In the genomic region with DNA sequence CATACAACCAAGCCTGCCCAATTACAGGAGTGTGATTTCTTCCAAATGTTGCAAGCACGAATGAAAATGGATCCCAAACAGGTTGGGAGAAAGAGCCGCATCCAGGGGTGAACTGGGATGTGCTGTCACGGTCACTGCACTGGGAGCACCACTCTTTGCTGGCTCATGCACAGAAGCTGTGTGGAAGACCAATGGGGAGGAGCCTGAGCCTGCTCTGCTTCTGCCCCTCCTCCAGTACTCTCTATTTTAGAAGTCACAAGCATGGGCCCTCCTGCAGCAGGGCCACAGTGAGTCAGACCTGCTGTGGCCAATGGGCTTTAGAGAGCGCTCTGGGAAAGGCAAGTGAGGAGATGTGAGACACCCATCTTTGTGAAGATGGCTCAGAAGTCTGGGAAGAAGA, we compare ENCODE assay signal across 8 mouse cellular contexts. TPM values are rescaled to one million over a fixed set of nuclear protein-coding genes. Genes with fewer than 3 reads are reported as not detected.
DNase-seq lines count a peak whose midpoint lies in the region; ATAC-seq and TF ChIP-seq lines count a peak whose summit lies in the region.
"Had no signal": no experiment of that assay in that cellular context is flagged by ENCODE, and none has a peak within 500 bp of the region (broad histone marks: within the 10 kb centered on the region; RNA-seq: fewer than 3 reads in every experiment).

No protein-coding gene starts in this region.

- H3K36me3 ChIP-seq in kidney, embryonic 14.5 days (ENCODE audit: control insufficient read depth, insufficient read depth, low read length) = no peaks in the 10 kb centered on the region
- H3K36me3 ChIP-seq in embryonic facial prominence, embryonic 14.5 days (ENCODE audit: control insufficient read depth, insufficient read depth, low read length) = no peaks in the 10 kb centered on the region
- no peaks in the 10 kb centered on the region for H3K36me3 ChIP-seq in heart, postnatal 0 days (replicated peaks; ENCODE audit: control insufficient read depth, insufficient read depth, low read length)

- no peak overlapping the region for H3K9ac ChIP-seq in kidney, embryonic 14.5 days (ENCODE audit: low read depth, low read length)
- H3K9ac ChIP-seq in embryonic facial prominence, embryonic 14.5 days (ENCODE audit: low read depth, low read length) = no peak overlapping the region
- H3K9ac ChIP-seq in heart, postnatal 0 days (replicated peaks; ENCODE audit: low read depth, low read length) = no peak overlapping the region

- peak; percentile 51; the same call in 1 of the 2 replicates for ATAC-seq in kidney, embryonic 14.5 days (ENCODE audit: low FRiP score, low TSS enrichment)
- no peak; the same call in 1 of the 2 replicates for ATAC-seq in embryonic facial prominence, embryonic 14.5 days (ENCODE audit: low read depth)
- 0 out of 2 replicates have a peak, but pooled peaks have one; percentile 31 for ATAC-seq in heart, postnatal 0 days (ENCODE audit: insufficient read depth, low read depth)

- no peak overlapping the region for H3K27ac ChIP-seq in kidney, embryonic 14.5 days (ENCODE audit: low read depth, low read length)
- H3K27ac ChIP-seq in embryonic facial prominence, embryonic 14.5 days (replicated peaks; ENCODE audit: low read depth, low read length) = no peak overlapping the region
- peak overlapping the region; percentile 39; the same call in 1 of the 2 replicates for H3K27ac ChIP-seq in heart, postnatal 0 days (ENCODE audit: low read depth)

- 72% methylated on average over 4 of the region's 4 CpGs for WGBS in kidney, embryonic 14.5 days
- WGBS in embryonic facial prominence, embryonic 14.5 days = 50% methylated on average over 4 of the region's 4 CpGs
- WGBS in heart, postnatal 0 days = 61% methylated on average over 4 of the region's 4 CpGs

- no peak overlapping the region for H3K4me3 ChIP-seq in kidney, embryonic 14.5 days (ENCODE audit: low read length)
- H3K4me3 ChIP-seq in embryonic facial prominence, embryonic 14.5 days (ENCODE audit: low read depth, low read length) = no peak overlapping the region
- no peak overlapping the region for H3K4me3 ChIP-seq in heart, postnatal 0 days (ENCODE audit: low read depth, low read length)

- H3K27me3 ChIP-seq in kidney, embryonic 14.5 days (ENCODE audit: control insufficient read depth, insufficient read depth, low read length) = no peaks in the 10 kb centered on the region
- no peaks in the 10 kb centered on the region for H3K27me3 ChIP-seq in embryonic facial prominence, embryonic 14.5 days (replicated peaks; ENCODE audit: control insufficient read depth, insufficient read depth, low read length)
- no peaks in the 10 kb centered on the region for H3K27me3 ChIP-seq in heart, postnatal 0 days (ENCODE audit: control insufficient read depth, insufficient read depth, low read length)

- H3K4me1 ChIP-seq in kidney, embryonic 14.5 days (ENCODE audit: control insufficient read depth, insufficient read depth, low read length) = no peaks in the 10 kb centered on the region
- H3K4me1 ChIP-seq in embryonic facial prominence, embryonic 14.5 days (ENCODE audit: control insufficient read depth, insufficient read depth, low read length) = no peaks in the 10 kb centered on the region
- peaks cover 16% of the 10 kb centered on the region for H3K4me1 ChIP-seq in heart, postnatal 0 days (ENCODE audit: control insufficient read depth, insufficient read depth)

- H3K9me3 ChIP-seq in kidney, embryonic 14.5 days (ENCODE audit: control insufficient read depth, low read length) = no peaks in the 10 kb centered on the region
- no peaks in the 10 kb centered on the region for H3K9me3 ChIP-seq in embryonic facial prominence, embryonic 14.5 days (ENCODE audit: control insufficient read depth, low read length)
- H3K9me3 ChIP-seq in heart, postnatal 0 days (replicated peaks; ENCODE audit: control insufficient read depth, low read length) = no peaks in the 10 kb centered on the region

- no peak overlapping the region for H3K4me2 ChIP-seq in kidney, embryonic 14.5 days (replicated peaks; ENCODE audit: low read depth, low read length)
- H3K4me2 ChIP-seq in embryonic facial prominence, embryonic 14.5 days (ENCODE audit: low read depth, low read length) = no peak overlapping the region
- no peak overlapping the region for H3K4me2 ChIP-seq in heart, postnatal 0 days (ENCODE audit: low read depth, low read length)

- TF ChIP-seq EP300 in heart, postnatal 0 days (IDR thresholded peaks at IDR 0.05; ENCODE audit: low read depth) = no peak

- DNase-seq in kidney, postnatal 36 days = no peak
- peak; percentile 41 for DNase-seq in MN1 (ENCODE audit: low spot score)
- peak; percentile 35 for DNase-seq in embryonic facial prominence, embryonic 14.5 days (ENCODE audit: low spot score)
- DNase-seq in heart, postnatal 0 days (ENCODE audit: low spot score) = no peak
- no peak for DNase-seq in spleen, postnatal 36 days (ENCODE audit: low spot score in 2 of 2)
- DNase-seq in spleen, adult 18-20 months = no peak
- DNase-seq: adrenal gland, postnatal 14 days had no signal

- TF ChIP-seq CTCF in heart, postnatal 0 days (IDR thresholded peaks at IDR 0.05; ENCODE audit: low read depth) = no peak

RNA-seq across cellular contexts. Expression of a gene that starts 25.3 kb away (rescaled TPM):
- polyA plus RNA-seq in kidney, embryonic 14.5 days (2014; fragmentation: Nextera tagmentation; extraction: Ambion mirVana) = 4.8 and 7.9 TPM in 2 replicates
- polyA plus RNA-seq in embryonic facial prominence, embryonic 14.5 days (2014; fragmentation: Nextera tagmentation; extraction: Ambion mirVana) = 3.6 and 4.2 TPM in 2 replicates
- 3.4 and 6.9 TPM in 2 replicates for total RNA-seq in heart, postnatal 0 days (2014; rRNA removed; ENCODE audit: low replicate concordance)
- polyA plus RNA-seq in heart, postnatal 0 days (2015; fragmentation: Nextera tagmentation; extraction: Ambion mirVana) = 2.7 and 3.2 TPM in 2 replicates

Comparison
In these comparisons a context has a peak if more than half of its experiments do, and no peak if none do; other contexts are left out.
1. DNase-seq: peak in MN1 (single experiment) and embryonic facial prominence, embryonic 14.5 days (single experiment); none in kidney, postnatal 36 days (0 of 2), heart, postnatal 0 days (single experiment), spleen, postnatal 36 days (0 of 2) and spleen, adult 18-20 months (0 of 2).